Mouse (Mus musculus): ENCODE measurements around the gene Gm12185.
"Not testable (repeated sequence)": the region's sequence is repeated elsewhere in the genome, so short reads cannot be mapped to it uniquely, and the experiment has no call there.

The Gm12185 gene

DNA sequence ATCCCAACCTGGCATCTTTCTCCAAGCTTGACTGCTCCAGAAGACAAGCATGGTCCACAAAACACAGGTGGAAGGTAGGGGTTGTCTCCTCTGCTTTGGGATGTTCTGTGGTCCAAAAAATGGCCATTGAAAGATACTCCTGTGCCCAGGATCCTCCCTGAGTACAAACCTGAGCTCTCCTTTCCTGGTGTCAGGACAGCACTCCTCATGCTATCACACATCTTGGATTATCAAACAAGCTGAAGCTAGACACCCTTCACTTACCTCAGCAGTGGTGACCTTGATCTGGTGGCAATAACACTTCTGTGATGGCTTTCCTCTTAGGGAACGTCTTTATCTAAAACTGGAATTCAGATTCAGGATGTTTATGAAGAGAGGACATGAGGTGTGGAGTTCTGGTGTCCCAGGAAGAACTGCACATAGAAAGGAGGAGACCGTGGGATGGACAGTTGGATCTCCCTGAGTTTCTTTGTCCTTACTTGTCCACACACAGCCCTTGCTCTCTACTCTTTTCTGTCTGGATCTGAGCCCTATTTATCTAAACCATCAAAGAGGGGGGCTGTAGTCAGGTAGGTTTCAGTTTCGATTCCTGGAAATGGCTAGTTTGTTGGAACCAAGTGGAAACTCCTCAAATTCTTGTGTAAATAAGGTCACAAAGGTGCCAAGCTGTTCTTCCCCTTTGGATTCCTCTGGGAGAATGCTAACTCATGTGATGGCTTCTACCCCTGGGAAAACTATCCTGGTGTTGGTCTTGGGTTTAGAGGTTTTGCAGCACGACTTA, at the start of gene Gm12185:
TSS of gene Gm12185 (minus strand) at position 487 of the 781 bp plus-strand sequence.
- DNase-seq (ENCODE audit: low read depth, low spot score) = not testable (repeated sequence)

DNA sequence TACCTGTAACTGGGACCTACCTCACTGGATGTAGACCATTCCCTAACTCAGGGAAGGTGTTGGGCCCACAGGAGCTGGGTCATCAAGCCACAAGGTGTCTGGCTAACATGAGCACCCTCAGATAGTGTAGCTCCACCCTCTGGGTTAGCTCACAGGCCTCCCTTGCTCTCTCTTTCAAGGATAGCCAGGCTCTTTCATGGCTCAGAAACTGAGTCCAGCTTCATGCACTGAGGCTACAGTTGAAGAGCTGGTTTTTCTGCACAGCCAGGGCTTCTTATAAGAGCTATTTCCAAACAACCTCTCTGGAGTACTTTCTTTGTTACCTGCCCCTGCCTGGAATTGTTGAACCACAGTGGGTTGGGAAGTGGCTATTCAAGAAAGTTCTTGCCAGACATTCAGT, 20.0 kb upstream of the Gm12185 start:
- not testable (repeated sequence) for DNase-seq (ENCODE audit: low read depth, low spot score)

DNA sequence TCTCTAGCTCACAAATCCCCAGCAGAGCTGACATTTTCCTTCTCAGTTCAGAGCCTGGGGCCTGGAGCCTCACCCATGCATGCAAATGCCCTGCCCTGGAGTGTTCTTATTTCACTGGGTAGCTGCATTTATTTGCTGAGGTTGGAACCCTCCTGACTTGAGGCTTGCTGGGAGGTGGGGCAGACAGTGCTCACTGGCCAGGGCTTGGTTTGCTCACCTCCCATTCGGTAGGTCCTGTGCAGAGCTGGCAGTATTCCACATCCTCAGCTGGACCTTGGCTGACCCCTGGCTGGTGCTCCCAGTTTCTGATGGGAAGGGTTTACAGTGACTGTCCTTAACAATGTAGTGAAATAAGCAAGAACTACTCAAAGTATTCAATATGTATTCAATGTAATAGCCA, 14.8 kb upstream of the Gm12185 start:
- DNase-seq (ENCODE audit: low read depth, low spot score) = not testable (repeated sequence)

DNA sequence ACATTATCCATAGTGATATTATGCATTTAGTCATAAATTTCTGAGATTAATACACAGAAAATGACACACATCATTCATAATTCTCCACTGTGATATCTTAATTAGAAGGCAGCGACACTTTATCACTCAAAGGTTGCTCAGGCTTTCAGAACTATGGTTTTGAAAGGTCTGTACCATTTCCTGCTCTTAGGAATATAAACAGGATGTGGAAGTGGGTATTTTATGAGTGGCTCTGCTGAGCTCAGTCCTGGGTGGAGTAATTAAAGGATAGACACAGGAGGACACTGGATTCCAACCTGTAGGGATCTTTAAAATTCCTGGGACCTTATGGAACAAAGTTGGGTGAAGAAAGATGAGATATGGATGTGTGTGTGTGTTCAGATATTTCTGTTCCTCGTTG, 14.3 kb upstream of the Gm12185 start:
- DNase-seq (ENCODE audit: low read depth, low spot score) = not testable (repeated sequence)

DNA sequence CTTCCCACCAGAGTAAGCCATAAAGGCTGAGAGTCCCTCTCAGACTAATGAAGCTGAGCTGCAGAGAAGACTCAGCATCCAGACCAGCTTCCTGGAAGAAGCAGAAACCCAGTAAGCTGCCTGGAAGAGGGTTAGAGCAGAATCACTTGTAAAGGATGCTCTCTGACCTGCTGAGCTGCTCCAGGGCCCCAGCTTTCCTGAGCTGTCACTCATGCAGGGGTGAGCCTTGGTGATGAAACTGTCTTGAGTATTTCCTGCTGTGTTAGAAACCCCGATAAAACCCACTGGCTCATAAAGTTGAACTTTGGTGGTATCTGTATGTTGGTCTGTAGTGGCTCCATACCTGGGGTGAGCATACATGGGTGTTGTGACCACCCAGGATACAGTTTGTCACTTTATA, 8.4 kb upstream of the Gm12185 start:
- DNase-seq (ENCODE audit: low read depth, low spot score) = not testable (repeated sequence)

DNA sequence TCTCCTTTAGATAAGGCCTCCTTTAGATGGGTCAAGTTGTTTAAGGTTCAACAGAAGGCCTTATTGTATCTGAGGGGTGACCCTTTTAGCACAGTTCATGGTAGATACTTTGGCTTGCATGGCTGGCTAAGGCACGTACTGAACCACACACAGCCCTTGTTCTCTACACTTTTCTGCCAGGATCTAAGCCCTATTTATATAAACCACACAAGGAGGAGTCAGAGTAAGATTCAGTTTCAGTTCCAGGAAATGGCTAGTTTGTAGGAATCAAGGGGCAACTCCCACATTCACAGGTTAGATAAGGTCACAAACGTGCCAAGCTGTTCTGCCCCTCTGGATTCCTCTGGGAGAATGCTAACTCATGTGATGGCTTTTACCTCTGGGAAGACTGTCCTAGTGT, 2.0 kb upstream of the Gm12185 start, which contains the start of gene Tgtp1:
TSS of gene Tgtp1 (minus strand) at position 155 of the 400 bp plus-strand sequence.
- DNase-seq (ENCODE audit: low read depth, low spot score) = not testable (repeated sequence)

DNA sequence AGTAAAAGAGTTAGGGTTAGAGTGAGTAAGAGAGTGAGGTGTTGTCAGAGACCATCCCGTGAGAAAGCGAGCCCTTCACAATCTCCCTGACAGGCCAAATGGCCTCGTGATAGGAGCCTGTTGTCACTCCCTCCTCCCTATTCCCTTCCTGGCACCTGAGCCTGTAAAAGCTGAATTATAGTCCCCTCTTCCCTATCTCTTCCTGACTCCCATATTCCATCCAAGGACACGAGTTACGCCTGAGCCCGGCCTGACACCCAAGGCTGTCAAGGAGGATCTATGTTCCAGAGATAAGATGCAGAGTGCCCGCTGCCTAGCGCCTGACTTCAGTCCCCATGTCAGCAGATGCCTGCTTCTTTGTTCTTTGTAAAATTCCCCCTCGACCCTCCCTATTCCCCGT, 1.3 kb upstream of the Gm12185 start:
- not testable (repeated sequence) for DNase-seq (ENCODE audit: low read depth, low spot score)

DNA sequence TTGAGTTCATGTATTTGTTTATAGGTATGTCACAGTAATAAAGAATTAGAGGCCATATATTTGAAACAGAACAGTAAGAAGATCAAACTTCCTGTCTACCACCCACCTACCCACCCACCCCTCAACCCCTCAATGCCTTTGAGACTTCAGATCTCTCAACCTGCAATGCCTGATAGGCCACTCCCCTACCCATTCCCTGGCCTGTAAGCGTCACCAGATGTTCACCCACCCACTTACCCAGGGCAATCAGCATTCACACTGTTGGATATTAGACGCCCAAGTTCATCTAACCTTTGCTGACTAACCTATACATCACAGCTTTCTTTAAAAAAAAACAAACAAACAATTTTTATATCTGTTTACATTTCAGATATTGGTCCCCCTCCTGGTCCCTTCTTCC, 2.0 kb downstream of the Gm12185 start:
- DNase-seq (ENCODE audit: low read depth, low spot score) = not testable (repeated sequence)

DNA sequence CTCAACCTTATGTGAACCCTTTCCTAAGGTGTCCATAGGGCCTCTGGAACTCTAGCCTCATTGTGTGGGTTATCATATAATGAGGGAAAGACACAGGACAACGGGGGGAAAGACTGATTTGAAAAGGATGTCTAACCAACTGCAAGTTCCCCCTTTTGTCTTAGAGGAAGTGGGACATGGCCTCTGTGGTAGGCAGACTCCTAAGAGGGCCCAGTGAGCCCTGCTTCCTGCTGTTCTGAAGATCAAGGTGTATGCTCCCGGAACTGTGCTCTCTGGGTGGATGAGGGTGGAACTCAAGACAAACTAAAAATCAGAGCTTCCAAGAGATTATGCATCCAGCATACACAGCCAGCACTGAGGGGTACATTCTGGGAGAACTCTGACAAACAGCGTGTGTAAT, 3.8 kb downstream of the Gm12185 start:
- DNase-seq (ENCODE audit: low read depth, low spot score) = not testable (repeated sequence)

DNA sequence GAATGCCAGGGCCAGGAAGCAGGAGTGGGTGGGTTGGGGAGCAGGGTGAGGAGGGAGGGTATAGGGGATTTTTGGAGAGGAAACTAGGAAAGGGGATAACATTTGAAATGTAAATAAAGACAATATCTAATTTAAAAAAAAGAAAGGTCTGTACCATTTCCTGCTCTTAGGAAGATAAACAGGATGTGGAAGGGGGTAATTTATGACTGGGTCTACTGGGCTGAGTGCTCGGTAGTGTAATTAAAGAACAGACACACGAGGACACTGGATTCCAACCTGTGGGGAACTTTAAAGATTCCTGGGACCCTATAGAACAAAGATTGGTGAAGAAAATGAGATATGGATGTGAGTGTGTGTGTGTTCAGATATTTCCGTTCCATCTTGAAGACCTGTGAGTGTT, 9.2 kb downstream of the Gm12185 start:
- not testable (repeated sequence) for DNase-seq (ENCODE audit: low read depth, low spot score)

DNA sequence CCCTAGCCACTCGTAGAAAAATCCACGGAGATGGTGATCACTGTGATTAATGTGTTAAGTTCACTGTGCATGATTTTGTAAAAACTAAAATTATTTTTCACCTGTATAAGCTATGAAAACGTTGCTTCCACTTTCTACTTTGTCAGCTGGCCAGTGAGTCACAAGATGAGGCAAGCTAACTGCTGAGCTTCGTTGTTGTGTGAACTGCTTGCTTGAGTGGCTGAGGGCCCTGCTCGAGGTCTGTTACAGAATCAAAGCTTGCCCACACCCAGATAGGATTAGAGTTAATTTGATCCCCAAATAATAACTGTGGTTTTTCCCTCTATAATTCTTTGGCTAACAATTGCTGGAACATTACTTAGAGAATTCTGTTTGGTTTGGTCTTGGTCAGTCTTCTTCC, 12.0 kb downstream of the Gm12185 start:
- DNase-seq (ENCODE audit: low read depth, low spot score) = not testable (repeated sequence)

DNA sequence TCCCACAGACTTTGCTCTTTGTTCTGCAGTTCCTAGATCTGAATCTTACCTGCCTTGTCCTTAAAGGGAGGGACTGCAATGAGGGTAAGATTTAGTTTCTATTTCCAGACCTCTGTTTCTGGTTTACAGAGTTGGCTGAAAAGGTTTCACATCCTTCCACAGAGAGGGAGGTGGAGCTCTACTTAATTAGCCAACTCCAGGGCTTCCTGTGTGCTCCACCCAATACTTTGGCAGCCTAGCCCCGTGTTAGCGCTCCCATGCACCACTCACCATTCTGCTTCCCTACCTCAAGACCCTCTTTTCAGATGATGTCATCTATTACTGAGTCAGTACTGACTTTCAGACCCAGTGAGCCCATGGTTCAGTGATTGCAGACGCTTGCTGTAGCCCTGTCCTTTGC, 12.8 kb downstream of the Gm12185 start, which contains the start of gene 9930111J21Rik1:
TSS of gene 9930111J21Rik1 (minus strand) at position 148 of the 400 bp plus-strand sequence.
- not testable (repeated sequence) for DNase-seq (ENCODE audit: low read depth, low spot score)

DNA sequence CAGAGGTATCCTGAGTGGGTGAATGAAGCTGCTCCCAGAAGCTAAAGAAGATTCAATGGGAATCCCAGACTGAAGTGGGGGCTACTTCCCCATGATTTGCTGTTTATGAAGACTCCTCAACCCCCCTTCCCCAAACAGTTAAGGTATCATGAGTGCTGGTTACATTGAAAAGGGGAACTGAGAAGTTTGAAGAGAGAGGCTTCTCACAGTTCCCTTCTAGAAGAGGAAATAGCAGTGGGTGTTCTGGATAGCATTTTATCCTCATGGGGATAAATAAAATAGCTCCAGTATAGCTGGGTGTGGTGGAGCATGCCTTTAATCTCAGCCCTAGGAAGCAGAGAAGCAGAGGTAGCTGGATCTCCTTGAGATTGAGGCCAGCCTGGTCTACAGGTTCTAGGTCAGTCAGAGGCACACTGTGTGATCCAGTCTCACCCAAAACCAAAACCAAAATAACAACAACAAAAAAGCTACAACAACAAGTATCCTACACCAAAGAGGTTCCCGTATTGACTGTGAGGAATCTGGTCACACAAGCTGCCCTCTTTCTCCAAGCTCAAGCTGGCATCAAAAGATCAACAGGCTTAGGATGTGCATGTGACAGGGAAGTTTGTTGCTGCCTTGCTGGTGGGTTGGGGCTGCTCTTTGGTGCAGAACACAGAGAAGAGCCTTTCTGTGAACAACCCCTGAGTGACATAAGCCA, 13.6 kb downstream of the Gm12185 start, which contains the start of gene Olfr56:
TSS of gene Olfr56 (plus strand) at position 650 of the 700 bp plus-strand sequence.
- not testable (repeated sequence) for DNase-seq (ENCODE audit: low read depth, low spot score)

DNA sequence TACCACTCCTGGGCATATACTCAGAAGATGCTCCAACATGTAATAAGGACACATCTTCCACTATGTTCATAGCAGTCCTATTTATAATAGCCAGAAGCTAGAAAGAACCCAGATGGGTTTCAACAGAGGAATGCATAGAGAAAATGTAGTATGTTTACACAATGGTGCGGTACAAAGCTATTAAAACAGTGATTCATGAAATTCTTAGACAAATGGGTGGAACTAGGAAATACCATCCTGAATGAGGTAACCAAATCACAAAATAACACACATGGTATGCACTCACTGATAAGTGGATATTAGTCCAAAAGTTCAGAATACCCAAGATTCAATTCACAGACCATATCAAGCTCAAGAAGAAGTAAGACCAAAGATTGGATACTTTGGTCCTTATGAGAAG, 17.3 kb downstream of the Gm12185 start:
- DNase-seq (ENCODE audit: low read depth, low spot score) = not testable (repeated sequence)

DNA sequence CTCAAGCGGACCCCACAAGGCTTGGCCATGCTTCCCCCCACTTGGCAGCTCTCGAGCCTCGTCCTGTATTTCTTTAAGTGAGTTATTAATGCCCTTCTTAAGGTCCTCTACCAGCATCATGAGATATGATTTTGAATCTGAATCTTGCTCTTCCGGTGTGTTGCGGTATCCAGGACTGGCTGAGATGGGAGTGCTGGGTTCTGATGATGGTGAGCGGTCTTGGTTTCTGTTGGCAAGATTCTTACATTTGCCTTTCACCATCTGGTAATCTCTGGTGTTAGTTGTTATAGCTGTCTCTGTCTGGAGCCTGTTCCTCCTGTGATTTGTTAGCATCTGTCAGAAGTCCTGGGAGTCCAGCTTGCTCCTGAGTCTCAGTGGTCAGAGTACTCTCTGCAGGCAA, 45.9 kb downstream of the Gm12185 start, which contains the start of gene Psme2b:
TSS of gene Psme2b (minus strand) at position 101 of the 400 bp plus-strand sequence.
- not testable (repeated sequence) for DNase-seq (ENCODE audit: low read depth, low spot score)

DNA sequence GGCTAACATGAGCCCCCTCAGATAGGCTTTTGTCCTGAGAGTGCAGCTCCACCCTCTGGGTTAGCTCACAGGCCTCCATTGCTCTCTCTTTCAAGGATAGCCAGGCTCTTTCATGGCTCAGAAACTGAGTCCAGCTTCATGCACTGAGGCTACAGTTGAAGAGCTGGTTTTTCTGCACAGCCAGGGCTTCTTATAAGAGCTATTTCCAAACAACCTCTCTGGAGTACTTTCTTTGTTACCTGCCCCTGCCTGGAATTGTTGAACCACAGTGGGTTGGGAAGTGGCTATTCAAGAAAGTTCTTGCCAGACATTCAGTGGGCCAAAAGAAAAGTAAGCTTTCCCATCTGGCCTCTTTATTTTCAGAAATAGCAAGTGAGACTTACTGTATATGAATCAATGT, 52.7 kb downstream of the Gm12185 start:
- not testable (repeated sequence) for DNase-seq (ENCODE audit: low read depth, low spot score)

DNA sequence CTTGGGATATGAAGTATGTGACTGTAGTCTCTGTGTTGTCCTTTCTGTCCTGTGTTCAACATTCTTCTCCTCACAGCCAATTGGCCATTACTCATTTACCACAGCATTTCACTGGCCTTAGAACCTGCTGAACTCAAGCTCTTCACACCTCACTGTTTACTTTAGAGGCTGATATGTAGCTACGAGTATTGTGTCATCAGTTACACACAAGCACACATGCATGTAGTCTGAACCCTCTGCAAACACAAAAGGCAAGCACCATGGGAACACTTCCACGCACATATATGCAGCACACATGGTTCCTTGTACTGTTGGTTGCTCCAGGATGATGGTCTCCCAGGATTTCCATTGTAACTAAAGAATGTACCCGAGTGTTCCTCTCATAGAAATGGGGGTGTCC, 56.7 kb downstream of the Gm12185 start:
- not testable (repeated sequence) for DNase-seq (ENCODE audit: low read depth, low spot score)

DNA sequence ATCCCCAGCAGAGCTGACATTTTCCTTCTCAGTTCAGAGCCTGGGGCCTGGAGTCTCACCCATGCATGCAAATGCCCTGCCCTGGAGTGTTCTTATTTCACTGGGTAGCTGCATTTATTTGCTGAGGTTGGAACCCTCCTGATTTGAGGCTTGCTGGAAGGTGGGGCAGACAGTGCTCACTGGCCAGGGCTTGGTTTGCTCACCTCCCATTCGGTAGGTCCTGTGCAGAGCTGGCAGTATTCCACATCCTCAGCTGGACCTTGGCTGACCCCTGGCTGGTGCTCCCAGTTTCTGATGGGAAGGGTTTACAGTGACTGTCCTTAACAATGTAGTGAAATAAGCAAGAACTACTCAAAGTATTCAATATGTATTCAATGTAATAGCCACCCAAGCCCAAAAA, 58.1 kb downstream of the Gm12185 start:
- DNase-seq (ENCODE audit: low read depth, low spot score) = not testable (repeated sequence)

DNA sequence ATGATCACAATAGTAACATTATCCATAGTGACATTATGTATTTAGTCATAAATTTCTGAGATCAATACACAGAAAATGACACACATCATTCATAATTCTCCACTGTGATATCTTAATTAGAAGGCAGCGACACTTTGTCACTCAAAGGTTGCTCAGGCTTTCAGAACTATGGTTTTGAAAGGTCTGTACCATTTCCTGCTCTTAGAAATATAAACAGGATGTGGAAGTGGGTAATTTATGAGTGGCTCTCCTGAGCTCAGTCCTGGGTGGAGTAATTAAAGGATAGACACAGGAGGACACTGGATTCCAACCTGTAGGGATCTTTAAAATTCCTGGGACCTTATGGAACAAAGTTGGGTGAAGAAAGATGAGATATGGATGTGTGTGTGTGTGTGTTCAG, 58.6 kb downstream of the Gm12185 start:
- DNase-seq (ENCODE audit: low read depth, low spot score) = not testable (repeated sequence)

DNA sequence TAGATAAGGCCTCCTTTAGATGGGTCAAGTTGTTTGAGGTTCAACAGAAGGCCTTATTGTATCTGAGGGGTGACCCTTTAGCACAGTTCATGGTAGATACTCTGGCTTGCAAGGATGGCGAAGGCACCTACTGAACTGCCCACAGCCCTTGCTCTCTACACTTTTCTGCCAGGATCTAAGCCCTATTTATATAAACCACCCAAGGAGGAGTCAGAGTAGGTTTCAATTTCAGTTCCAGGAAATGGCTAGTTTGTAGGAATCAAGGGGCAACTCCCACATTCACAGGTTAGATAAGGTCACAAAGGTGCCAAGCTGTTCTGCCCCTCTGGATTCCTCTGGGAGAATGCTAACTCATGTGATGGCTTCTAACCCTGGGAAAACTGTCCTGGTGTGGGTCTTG, 64.0 kb downstream of the Gm12185 start:
- not testable (repeated sequence) for DNase-seq (ENCODE audit: low read depth, low spot score)

DNA sequence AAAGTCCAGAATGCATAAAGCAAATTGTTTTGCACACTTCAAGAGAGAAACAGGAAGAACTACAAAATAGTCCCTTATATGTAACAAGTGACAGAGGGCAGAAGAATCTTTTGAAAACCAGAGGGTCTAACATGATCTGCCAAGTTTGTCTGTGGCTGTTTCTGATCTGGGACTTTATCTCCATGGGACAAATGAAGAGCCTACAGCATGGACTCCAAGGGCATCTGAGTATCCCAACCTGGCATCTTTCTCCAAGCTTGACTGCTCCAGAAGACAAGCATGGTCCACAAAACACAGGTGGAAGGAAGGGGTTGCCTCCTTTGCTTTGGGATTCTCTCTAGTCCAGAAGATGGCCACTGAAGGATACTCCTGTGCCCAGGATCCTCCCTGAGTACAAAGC, 65.6 kb downstream of the Gm12185 start:
- DNase-seq (ENCODE audit: low read depth, low spot score) = not testable (repeated sequence)

DNA sequence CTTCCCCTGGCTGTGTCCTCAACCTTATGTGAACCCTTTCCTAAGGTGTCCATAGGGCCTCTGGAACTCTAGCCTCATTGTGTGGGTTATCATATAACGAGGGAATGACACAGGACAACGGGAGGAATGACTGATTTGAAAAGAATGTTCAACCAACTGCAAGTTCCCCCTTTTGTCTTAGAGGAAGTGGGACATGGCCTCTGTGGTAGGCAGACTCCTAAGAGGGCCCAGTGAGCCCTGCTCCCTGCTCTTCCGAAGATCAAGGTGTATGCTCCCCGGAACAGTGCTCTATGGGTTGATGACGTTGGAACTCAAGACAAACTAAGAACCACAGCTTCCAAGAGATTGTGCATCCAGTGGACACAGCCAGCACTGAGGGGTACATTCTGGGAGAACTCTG, 68.2 kb downstream of the Gm12185 start:
- not testable (repeated sequence) for DNase-seq (ENCODE audit: low read depth, low spot score)
